Mouse (Mus musculus) kidney, postnatal 25 days (tissue): ENCODE results near the gene Lingo2.
A peak's percentile ranks its signal among the peaks of the same experiment; 100 is the strongest.

Source experiments
- DNase-seq, 2 experiments: peaks; one replicate each; pipeline ENCODE4 v3.0.0; 2021; ENCODE audit warnings: mixed read lengths in 2 of 2

Gene Lingo2

DNA sequence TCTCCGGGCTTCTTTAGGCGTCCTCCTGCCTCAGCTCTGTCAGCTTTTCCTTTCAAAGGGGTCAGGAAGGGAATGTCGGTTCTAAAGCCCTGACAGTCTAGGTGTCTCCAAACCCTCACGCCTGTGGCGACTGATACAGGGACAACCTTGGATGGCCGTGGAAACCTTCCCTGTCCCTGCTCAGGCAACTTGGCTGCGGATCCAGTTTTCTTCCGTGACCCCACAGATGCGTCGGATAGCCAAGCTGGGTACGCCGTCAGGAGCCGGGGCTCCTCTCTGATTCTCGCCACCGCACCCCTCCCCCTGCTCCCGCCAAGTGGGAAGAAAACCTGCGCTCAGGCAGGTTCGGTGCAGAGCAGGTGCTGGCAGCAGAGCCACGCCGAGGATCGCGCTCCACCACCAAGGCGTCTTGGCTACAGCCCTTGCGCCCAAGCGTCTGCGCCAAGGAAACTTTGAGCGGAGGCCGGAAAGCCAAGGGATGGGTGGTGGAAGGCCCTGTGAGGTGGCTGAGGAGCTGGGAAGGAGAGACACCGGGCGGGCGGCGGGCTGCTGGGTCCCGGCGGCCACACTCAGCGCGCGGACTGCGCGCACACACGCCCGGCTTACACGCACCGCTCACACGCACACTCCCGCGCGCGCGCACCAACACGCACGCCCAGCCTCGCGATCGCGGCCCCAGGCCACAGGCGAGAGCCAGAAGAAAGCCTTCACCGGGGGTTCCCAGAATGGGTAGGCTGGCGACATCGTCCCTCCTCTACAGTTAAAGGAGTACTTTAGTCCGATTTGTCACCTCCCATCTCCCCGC lies at the start of gene Lingo2:
Lingo2 (minus strand) TSS at position 598 of the 805 bp plus-strand sequence.
- no peak for DNase-seq

DNA sequence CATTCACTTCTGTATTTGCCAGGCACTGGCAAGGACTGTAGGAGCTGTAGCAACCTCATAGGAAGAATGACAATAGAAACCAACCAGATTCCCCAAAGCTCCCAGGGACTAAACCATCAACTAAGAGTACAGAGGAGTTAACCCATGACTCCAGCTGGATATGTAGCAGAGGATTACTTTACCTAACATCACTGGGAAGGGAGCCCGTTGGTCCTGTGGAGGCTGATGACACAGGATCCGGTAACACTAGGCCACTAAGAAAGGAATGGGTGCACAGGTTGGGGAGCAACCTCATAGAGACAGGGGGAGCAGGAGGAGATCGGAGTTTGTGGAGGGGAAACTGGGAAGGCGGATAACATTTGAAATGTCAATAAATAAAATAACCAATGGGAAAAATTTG lies 21.8 kb upstream of the Lingo2 start:
- DNase-seq, result no peak

DNA sequence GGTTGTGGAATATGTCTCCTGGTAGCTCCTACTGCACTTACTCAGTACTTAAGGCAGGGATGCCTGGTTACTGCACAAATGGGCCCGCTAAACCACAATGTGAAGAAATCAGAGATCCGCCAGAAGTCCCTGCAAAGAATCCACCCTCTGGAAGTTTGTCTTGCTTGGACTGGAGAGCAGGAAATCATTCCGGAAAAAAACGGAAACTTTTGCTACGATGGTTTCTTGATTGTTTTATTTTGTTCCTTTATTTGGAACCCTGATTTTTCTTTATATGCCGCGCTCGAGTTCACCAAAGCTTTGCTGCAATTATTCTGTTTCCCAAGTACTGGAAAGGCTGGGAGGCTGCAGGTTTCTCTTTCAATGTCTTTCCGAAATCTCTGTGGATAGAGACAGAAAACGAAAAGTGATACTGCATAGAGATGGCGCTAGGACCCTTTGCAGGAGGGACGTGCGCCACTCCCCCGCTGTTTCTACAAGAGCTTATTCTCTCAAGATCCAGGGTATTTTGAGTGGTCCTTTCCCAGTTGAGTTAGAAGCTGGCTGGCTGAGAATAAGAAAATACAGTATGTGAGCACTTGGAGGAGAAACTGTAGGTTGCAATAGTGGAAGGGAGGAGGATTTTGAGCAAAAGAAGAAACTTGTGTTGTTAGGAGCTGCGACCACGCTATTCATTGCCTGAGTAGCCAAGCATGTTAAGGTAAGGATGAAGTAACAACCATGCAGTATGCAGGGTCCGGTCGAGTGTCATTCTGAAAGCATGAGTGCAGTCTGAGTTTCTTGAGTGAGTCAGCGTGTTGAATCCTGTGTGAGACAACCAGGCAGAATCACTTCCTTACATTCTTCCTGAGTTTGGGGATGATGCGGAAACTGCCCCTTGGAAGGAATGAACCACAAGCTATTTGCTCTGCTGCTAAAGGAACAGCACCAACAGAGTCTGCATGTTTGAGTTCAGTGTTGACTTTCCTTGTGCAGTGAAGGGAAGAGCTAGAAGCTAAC lies 1.2 kb upstream of the Lingo2 start:
- DNase-seq, result no peak

- peak in 1 of 2 experiments; percentile 25 for DNase-seq
Observed at GRCm38 (mm10) chr4:36951955-36952215, 338 bp upstream of the Lingo2 start.

DNA sequence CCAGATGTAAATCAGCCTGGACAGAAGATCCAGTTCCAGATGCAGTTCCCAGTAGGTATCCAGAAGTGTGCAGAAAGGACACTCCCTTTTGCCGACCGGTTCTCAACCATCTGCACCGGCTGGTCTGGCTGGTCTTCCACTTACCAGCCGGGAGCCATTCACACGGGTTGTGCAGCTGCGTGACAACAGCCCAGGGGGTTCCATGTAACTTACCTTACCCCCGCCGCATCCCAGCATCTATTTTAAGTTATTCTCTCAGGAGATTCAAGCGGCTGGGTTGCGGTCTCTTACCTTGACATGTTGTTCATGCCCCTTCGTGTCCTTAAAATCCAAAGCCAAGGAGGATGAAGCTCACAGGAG lies 777 bp downstream of the Lingo2 start:
- no peak for DNase-seq

- peak in 1 of 2 experiments; percentile 36 for DNase-seq
Observed at GRCm38 (mm10) chr4:36950021-36950751, 1.4 kb downstream of the Lingo2 start.

DNA sequence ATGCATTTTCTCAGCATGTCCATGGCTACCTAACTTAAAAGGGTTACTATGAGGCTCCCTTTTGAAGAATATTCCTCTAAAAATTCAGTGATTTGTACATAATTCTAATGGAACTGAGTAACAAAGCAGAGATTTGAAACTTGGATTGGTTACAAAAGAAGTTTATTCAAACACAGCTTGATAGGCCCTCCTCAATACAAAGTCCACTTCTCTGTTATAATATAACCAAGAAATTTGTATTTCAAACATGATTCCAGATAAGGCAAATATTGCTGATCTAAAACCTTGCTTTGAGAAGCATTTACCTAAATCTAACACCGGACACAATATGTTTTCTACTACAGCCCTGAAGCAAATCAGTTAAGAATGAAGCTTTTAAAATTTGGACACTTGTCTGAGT lies 60.7 kb downstream of the Lingo2 start:
- DNase-seq, result no peak

DNA sequence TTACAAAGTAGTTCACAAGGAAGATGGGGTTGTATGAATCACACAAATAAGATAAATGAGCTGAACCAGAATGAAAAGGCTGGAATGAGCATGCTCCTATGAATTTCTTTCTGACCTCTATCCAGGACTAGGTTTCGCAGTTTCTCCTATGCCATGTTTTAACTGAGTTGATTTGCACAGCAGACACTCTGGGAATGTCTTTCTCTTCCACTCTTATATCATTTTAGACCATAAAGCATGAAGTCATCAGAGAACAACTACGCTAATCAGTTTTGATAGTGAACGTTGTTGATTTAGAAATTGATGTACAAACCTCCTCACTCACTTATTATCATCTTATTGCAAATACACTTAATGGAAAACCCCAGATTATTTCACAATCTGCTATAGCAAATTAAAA lies 61.2 kb downstream of the Lingo2 start:
- no peak for DNase-seq

DNA sequence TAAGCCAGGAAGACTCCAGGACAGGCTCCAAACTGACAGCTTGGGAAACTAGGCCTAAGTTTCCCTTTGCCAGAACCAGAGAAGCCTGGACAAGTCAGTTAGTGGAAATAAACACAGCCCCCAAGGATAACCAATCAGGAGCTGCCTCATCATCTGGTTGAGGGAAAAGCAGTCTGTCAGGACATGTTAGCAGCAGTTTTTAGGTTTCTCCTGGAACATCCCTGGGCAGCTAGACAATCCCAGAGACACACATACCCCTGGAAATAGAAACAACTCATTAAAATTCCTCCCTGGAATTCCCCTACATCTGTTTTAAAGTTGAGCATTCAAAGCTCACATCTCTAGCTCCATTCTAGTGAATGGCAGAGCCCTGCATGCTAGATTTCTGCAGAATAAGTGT lies 76.8 kb downstream of the Lingo2 start:
- no peak for DNase-seq

- no peak for DNase-seq
Observed at GRCm38 (mm10) chr4:36824982-36825381, 126.6 kb downstream of the Lingo2 start.

DNA sequence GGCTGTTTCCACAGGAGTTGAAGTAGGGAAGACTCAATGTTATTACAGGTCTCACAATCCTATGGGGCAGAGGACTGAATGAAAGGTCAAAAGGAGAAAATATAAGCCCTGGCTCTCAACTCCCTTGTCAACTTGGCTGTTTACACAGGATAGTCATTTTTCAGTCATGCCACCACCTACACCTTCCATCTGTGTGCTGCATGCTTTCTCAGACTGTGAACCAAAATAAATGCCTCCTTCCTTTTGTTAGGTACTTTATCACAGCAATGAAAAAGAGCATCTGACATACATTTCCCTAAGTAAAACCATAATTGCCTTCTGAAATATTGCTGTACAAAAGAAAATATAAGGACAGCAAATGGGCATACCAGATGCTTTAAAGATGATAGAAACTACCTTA lies 129.6 kb downstream of the Lingo2 start:
- no peak for DNase-seq

- no peak for DNase-seq
Observed at GRCm38 (mm10) chr4:36775088-36775487, 176.5 kb downstream of the Lingo2 start.

DNA sequence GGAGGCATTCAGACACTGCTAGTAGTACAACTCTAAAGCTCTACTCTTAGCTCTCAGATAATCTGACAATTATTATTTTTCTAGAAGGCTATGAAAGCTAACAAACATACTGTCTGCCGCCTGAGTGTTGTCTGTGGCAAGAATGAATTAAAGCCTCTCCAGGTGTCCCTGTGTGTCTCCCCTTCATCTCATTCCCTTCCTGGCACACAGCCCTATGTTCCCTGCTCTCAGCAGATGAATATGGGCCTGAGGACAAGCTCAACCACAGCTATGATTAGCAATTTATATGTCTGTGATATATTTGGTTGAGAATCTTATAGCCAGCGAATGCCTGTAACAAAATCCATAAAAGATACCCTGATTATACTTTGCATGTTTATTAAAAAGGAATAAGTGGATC lies 220.9 kb downstream of the Lingo2 start:
- DNase-seq, result no peak

GRCm38 (mm10) chr4:36716411-36716810 lies 235.1 kb downstream of the Lingo2 start:
- no peak for DNase-seq

GRCm38 (mm10) chr4:36698888-36699287 lies 252.7 kb downstream of the Lingo2 start:
- DNase-seq, result no peak

GRCm38 (mm10) chr4:36696810-36697209 lies 254.7 kb downstream of the Lingo2 start:
- DNase-seq, result no peak

- DNase-seq, result no peak
Observed at GRCm38 (mm10) chr4:36659920-36660319, 291.6 kb downstream of the Lingo2 start.

DNA sequence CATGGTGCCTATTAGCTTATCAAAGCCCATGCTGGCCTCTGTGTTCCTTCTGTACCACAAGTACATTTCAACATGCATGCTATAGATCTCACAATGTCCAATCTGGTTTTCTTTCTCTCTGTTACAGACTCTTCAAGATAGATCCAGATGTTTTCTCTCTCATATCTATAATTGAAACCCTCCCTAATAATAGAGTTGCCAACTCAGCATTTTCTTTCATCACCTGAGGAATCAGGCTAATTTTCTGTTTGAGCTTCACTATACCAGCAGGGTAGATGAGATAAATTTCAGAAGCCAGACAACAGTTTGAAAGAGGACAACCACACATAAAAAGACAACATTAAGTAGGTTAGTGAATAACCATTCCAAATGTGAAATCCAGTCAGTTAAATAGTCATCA lies 303.8 kb downstream of the Lingo2 start:
- DNase-seq, result no peak

GRCm38 (mm10) chr4:36635666-36636065 lies 315.9 kb downstream of the Lingo2 start:
- DNase-seq, result no peak

GRCm38 (mm10) chr4:36576801-36577200 lies 374.7 kb downstream of the Lingo2 start:
- no peak for DNase-seq

DNA sequence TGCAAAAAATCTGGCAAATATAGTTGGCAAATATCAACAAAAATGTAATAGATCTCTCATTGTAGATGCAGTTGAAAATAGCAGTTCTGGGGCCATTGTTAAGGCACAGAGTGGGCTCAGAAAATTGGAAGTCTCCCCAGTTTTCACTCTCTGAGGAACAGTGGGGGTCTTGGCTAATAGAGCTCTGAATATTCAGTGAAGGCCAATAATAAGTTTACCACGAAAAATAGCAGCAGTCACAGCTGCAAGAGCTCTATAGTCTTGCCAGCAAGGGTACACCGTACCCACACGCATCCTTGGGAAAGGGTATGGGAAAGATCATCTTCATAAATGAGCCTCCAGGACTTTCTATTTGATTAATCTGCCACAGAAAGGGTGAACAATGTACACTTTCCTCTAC lies 375.3 kb downstream of the Lingo2 start:
- no peak for DNase-seq

GRCm38 (mm10) chr4:36566544-36566943 lies 385.0 kb downstream of the Lingo2 start:
- no peak for DNase-seq

DNA sequence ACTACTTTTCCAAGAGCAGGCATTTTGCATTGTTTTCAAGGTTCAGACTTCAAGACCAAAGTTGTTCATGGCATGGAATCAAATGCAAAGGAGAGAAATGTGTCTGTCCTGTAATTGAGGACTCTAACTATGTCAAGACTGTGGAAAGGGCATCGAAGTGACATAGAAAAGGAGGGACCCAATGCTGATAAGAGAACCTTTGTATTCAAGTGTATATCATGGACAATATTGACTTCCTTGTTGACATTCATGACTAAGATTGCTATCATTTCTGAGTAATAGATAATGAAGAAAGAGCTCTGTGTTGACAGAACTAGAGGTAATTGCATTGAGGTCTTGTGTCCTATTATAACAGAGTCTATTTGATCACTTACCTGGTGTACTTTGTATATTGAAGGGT lies 390.6 kb downstream of the Lingo2 start:
- no peak for DNase-seq
